Mouse (Mus musculus) urinary bladder, postnatal 4 days (tissue): ENCODE data around the gene Pdcd5.

Source experiments
- DNase-seq, 2 experiments: peaks; one replicate each; pipeline ENCODE4 v3.0.0; 2021 to 2022; ENCODE audit warnings: low spot score in 2 of 2

The Pdcd5 gene

GRCm38 (mm10) chr7:35646317-35647081, 822 bp downstream of the Pdcd5 start:
- DNase-seq, result no peak

DNA sequence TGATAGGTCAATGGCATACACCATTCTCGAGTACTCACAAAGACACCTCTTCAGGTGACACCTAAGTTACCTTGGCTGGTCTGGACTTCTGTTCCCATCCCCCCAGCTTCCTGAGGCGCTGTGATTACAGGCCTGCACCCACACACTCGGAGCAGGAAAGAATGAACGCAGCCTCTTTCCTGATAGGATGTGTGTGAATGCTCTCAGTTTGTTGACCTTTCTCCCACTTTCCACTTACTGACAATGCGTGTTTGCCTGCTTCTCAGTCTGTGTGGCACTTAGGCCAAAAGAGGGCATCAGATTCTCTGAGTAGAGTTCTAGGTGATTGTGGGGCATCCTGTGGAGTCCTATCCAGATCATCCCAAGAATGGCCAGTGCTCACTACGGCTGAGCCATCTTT, 7.2 kb downstream of the Pdcd5 start:
- no peak for DNase-seq

GRCm38 (mm10) chr7:35636874-35637273, 10.4 kb downstream of the Pdcd5 start:
- DNase-seq, result no peak

DNA sequence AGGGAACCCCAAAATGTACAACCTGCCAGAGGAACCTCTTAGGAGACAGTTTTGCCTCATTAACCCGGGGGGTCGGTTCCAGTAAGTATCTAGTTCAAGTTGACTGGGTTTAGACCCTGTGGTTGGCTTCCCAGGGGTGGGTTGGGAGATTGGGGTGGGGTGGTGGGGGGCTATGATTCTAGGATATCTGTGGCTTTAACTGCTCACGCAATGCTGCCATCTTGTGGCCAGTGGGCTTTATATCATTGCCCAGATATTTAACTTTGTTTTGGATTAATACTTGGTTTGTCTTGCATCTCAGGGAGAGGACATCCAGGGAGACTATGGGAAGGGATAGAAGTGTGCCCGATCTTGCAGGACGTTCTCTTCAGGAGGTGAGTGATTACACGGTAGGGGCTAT, 11.1 kb downstream of the Pdcd5 start:
- DNase-seq, result no peak

DNA sequence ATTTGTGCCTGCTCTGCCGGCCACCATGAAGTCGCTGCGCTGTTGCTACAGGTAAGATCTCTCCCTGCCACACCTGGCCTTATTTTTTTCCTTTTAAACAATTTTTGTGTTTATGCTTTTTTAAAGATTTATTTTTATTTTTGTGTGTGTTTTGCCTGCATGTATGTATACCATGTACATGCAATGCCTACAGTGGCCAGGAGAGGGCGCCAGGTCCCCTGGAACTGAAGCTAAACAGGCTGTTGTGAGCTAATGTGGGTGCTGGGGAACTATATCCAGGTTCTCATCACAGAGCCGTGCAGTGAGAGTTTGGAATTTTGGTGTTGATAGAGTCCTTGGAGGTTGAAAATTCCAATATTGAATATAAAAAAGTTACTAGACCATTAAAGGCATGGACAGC, 18.8 kb downstream of the Pdcd5 start:
- no peak for DNase-seq

- DNase-seq, result no peak
These were observed 19.9 kb downstream of the Pdcd5 start for GRCm38 (mm10) chr7:35627371-35627770.

GRCm38 (mm10) chr7:35626038-35626437, 21.3 kb downstream of the Pdcd5 start:
- DNase-seq, result no peak

DNA sequence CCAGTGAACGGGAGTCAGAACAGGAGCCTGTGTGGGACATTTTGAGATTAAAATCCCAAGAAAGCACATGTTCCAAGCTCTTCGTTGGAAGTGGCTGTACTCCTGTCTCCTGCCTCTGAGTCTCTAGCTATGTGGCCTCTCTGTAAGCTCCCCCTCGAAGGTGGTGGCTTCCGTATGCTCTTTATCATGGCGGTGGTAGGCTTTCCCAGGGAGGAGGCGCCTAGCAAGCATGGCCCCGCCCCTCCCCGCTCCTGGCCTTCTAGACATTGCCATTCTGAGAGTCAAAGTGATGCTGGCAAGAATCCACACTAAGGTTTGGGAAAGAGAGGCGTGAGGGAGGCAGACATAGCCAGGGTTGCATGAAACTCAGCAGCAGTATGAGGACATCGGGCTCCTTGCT, 24.7 kb downstream of the Pdcd5 start:
- no peak for DNase-seq

DNA sequence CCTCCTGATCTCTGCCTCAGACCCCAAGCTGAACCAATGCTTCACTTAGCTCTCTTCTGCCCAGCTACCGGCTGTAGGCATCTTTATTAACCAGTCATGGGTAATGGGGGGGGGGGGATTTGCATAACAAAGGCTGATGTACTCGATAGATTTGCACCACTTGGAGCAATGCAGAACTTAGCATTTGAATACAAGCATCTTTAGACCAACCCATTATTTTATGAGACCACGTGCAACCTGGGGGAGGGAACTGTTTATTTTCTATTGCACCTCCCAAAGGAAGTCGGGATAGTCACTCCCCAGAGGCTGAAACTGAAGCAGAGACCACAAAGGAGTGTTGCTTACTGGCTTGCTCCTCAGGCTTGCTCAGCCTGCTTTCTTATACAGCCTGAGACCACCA, 29.8 kb downstream of the Pdcd5 start:
- no peak for DNase-seq

- no peak for DNase-seq
These were observed 38.1 kb downstream of the Pdcd5 start for GRCm38 (mm10) chr7:35609245-35609644.

GRCm38 (mm10) chr7:35606816-35607215, 40.5 kb downstream of the Pdcd5 start:
- no peak for DNase-seq

DNA sequence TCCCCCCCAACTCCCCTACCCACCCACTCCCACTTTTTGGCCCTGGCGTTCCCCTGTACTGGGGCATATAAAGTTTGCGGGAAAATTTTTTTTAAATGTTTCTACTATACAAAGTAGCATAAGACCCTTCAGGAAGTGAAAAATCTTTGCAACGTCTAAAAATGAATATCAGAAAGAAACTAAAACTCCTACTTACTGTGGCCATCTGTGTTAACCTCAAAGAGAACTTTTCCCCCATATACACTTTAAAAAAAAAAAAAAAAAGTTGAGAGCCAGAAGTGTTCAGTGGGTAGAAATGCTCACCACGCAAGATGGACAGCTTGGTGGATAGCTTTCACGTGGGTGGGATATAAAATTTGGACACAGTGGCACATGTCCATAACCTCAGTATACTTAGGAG, 44.6 kb downstream of the Pdcd5 start:
- no peak for DNase-seq

DNA sequence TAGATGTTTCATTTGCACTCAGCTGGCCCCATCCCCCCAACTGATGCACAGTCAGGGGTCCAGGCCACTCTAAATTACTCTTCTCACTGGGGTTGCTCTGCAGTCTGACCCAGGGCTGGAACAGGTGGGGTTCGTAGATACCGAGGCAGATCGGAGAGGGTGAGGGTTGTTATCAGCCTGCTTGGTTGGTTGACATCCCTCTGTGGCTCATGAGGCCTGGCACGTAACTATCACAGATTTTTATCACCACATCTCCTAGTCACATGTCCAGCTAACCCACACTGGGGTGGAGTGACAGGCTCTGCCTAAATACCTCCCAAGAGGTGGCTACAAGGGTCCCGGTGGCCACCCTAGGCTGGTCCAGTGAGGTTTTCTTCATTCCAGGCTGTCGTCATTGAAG, 46.2 kb downstream of the Pdcd5 start:
- no peak for DNase-seq

DNA sequence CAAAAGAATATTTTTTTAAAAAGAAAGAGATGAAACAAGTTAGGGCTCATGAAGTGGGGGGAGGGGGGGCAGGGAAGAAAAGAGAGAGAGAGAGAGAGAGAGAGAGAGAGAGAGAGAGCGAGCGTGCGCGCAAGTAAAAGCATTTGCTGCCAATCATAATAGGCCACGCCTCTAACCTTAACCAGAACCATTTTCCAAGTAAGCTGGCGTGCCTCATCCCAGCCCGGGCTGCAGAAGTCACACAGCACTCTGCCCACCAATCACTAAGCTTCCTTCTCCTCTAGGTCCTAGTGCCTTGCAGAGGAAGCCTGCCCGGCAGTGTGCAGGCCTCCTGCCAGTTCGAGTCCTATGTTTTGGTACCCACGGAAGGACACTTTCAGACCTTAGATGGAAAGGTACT, 47.3 kb downstream of the Pdcd5 start:
- DNase-seq, result no peak

- no peak for DNase-seq
These were observed 47.8 kb downstream of the Pdcd5 start for GRCm38 (mm10) chr7:35599492-35599891.

DNA sequence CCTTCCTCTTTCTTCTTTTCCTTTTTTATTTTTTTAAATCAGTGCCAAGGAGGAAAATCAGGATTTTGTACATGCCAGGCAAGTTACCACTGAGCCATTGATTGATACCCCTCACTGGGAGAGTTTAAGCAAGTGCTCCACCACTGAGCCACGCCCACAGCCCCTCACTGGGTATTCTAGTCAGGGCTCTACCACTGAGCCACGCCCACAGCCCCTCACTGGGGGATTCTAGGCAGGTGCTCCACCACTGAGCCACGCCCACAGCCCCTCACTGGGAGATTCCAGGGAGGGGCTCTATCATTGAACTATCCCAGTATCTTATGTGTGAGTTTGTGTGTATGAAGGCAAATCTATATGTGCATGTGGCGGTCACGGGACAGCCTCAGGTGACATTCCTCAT, 53.0 kb downstream of the Pdcd5 start:
- DNase-seq, result no peak
